Mouse (Mus musculus) MEL (cell line): ENCODE measurements around the gene Ddx6.

Source experiments
- CHD2 ChIP-seq: IDR thresholded peaks from 2 replicates; pipeline ENCODE4 v1.6.1; 2011; ENCODE audit warnings: low read length, improper control_type of control experiment
- CTCF ChIP-seq, 3 experiments: IDR thresholded peaks in 2 of 3; conservative IDR thresholded peaks in 1 of 3; 2 replicates each; pipeline ENCODE4 v1.5.1; 2011 to 2012; ENCODE audit warnings: low read length in 3 of 3, low read depth in 2 of 3, mild to moderate bottlenecking in 2 of 3, improper control_type of control experiment in 1 of 3, inconsistent platforms in 1 of 3, mixed read lengths in 1 of 3, moderate library complexity in 1 of 3; ENCODE audit not compliant: control insufficient read depth in 1 of 3, insufficient read depth in 1 of 3, poor library complexity in 1 of 3, severe bottlenecking in 1 of 3
- EP300 ChIP-seq, 2 experiments: IDR thresholded peaks; 2 replicates each; pipeline ENCODE4 v1.6.1; 2011; ENCODE audit warnings: improper control_type of control experiment in 2 of 2, low read length in 2 of 2, low read depth in 1 of 2, mild to moderate bottlenecking in 1 of 2
- HCFC1 ChIP-seq: IDR thresholded peaks from 2 replicates; pipeline ENCODE4 v1.6.1; 2012; ENCODE audit warnings: low read depth, mild to moderate bottlenecking, inconsistent platforms, low read length, improper control_type of control experiment, moderate library complexity
- MAFK ChIP-seq: IDR thresholded peaks from 2 replicates; pipeline ENCODE4 v1.6.1; 2011; ENCODE audit warnings: low read depth, mild to moderate bottlenecking, low read length, improper control_type of control experiment, borderline replicate concordance
- MEF2A ChIP-seq: IDR thresholded peaks from 2 replicates; pipeline ENCODE4 v1.6.1; 2014; ENCODE audit warnings: low read depth, mild to moderate bottlenecking, inconsistent platforms, low read length, improper control_type of control experiment; ENCODE audit not compliant: poor library complexity, insufficient replicate concordance, severe bottlenecking; ENCODE audit errors: extremely low read depth
- MXI1 ChIP-seq: IDR thresholded peaks from 2 replicates; pipeline ENCODE4 v1.6.1; 2011; ENCODE audit warnings: mild to moderate bottlenecking, low read depth, low read length, improper control_type of control experiment
- NRF1 ChIP-seq: IDR thresholded peaks from 2 replicates; pipeline ENCODE4 v1.6.1; 2014; ENCODE audit warnings: low read depth, mild to moderate bottlenecking, inconsistent platforms, low read length, improper control_type of control experiment, moderate library complexity; ENCODE audit not compliant: poor library complexity, insufficient read depth, severe bottlenecking
- POLR2A ChIP-seq, 2 experiments: IDR thresholded peaks; 2 replicates each; pipeline ENCODE4 v1.6.1; 2011 to 2012; ENCODE audit warnings: low read length in 2 of 2, mild to moderate bottlenecking in 2 of 2, control low read depth in 1 of 2, improper control_type of control experiment in 1 of 2, low read depth in 1 of 2, moderate library complexity in 1 of 2; ENCODE audit not compliant: control insufficient read depth in 1 of 2, insufficient read depth in 1 of 2, poor library complexity in 1 of 2
- SIN3A ChIP-seq: IDR thresholded peaks from 2 replicates; pipeline ENCODE4 v1.6.1; 2012; ENCODE audit warnings: low read length, improper control_type of control experiment, inconsistent platforms
- TAL1 ChIP-seq: IDR thresholded peaks from 2 replicates; pipeline ENCODE4 v1.6.1; 2012; ENCODE audit warnings: mild to moderate bottlenecking, inconsistent platforms, low read length, moderate library complexity, mixed read lengths
- TBP ChIP-seq: IDR thresholded peaks from 2 replicates; pipeline ENCODE4 v1.8.0; 2011; ENCODE audit warnings: low read depth, low read length, improper control_type of control experiment
- UBTF ChIP-seq: IDR thresholded peaks from 2 replicates; pipeline ENCODE4 v1.6.1; 2012; ENCODE audit warnings: low read depth, mild to moderate bottlenecking, inconsistent platforms, low read length, improper control_type of control experiment, moderate library complexity, borderline replicate concordance; ENCODE audit not compliant: insufficient read depth
- ZNF384 ChIP-seq: IDR thresholded peaks from 2 replicates; pipeline ENCODE4 v1.6.1; 2012; ENCODE audit warnings: low read depth, mild to moderate bottlenecking, inconsistent platforms, low read length, improper control_type of control experiment

GRCm38 (mm10) chr9:44579392-44579791 is 25.3 kb upstream of the Ddx6 start:
- TF ChIP-seq MXI1, result peak; percentile 46; the same call in 1 of the 2 replicates
- no peak for TF ChIP-seq CTCF (IDR thresholded peaks at IDR 0.05 in 2 of 3, conservative IDR thresholded peaks at IDR 0.05 in 1 of 3; ENCODE audit: control insufficient read depth in 1 of 3, insufficient read depth in 1 of 3, low read depth in 2 of 3, low read length in 3 of 3, poor library complexity in 1 of 3, severe bottlenecking in 1 of 3)
- 0 out of 4 replicates have a peak, but pooled peaks of 1 of the 2 experiments have one; percentile 36 for TF ChIP-seq POLR2A (IDR thresholded peaks at IDR 0.05; ENCODE audit: control insufficient read depth in 1 of 2, insufficient read depth in 1 of 2, low read depth in 1 of 2, low read length in 2 of 2, poor library complexity in 1 of 2)
- no peak for TF ChIP-seq HCFC1
- no peak for TF ChIP-seq CHD2
- no peak for TF ChIP-seq UBTF
- no peak for TF ChIP-seq MEF2A
- no peak for TF ChIP-seq ZNF384
- TF ChIP-seq EP300 (IDR thresholded peaks at IDR 0.05; ENCODE audit: low read depth in 1 of 2, low read length in 2 of 2), result no peak
- TF ChIP-seq MAFK, result no peak
- peak; percentile 33; the same call in 1 of the 2 replicates for TF ChIP-seq SIN3A
- no peak for TF ChIP-seq NRF1
- no peak for TF ChIP-seq TBP
- TF ChIP-seq TAL1, result no peak
